Mouse (Mus musculus): ENCODE data around the gene Slc4a3. TPM values are rescaled to one million over a fixed set of nuclear protein-coding genes. Genes with fewer than 3 reads are reported as not detected.

Slc4a3 gene
- not detected in 2 replicates for total RNA-seq (2015; ENCODE audit: low replicate concordance)
- total RNA-seq (2017; ENCODE audit: low replicate concordance) = 0.09 and 1.5 TPM in 2 replicates

GRCm38 (mm10) chr1:75545965-75546956, at the start of gene Slc4a3:
TSS of gene Slc4a3 (plus strand) at chr1:75546266.
- ATAC-seq (replicated peaks; ENCODE audit: low FRiP score, poor library complexity, severe bottlenecking) = no peak

GRCm38 (mm10) chr1:75498897-75499296, 47.2 kb upstream of the Slc4a3 start:
- ATAC-seq (replicated peaks; ENCODE audit: low FRiP score, poor library complexity, severe bottlenecking) = no peak

GRCm38 (mm10) chr1:75499441-75499840, 46.6 kb upstream of the Slc4a3 start:
- ATAC-seq (replicated peaks; ENCODE audit: low FRiP score, poor library complexity, severe bottlenecking) = no peak

- ATAC-seq (replicated peaks; ENCODE audit: low FRiP score, poor library complexity, severe bottlenecking) = no peak
These were observed 44.2 kb upstream of the Slc4a3 start for GRCm38 (mm10) chr1:75501905-75502304.

GRCm38 (mm10) chr1:75502945-75503650, 43.0 kb upstream of the Slc4a3 start:
- no peak for ATAC-seq (replicated peaks; ENCODE audit: low FRiP score, poor library complexity, severe bottlenecking)

- ATAC-seq (replicated peaks; ENCODE audit: low FRiP score, poor library complexity, severe bottlenecking) = no peak
These were observed 42.5 kb upstream of the Slc4a3 start for GRCm38 (mm10) chr1:75503651-75503980.

GRCm38 (mm10) chr1:75504256-75505045, 41.6 kb upstream of the Slc4a3 start:
- no peak for ATAC-seq (replicated peaks; ENCODE audit: low FRiP score, poor library complexity, severe bottlenecking)

- ATAC-seq (replicated peaks; ENCODE audit: low FRiP score, poor library complexity, severe bottlenecking) = no peak
These were observed 40.7 kb upstream of the Slc4a3 start for GRCm38 (mm10) chr1:75505159-75505955.

- no peak for ATAC-seq (replicated peaks; ENCODE audit: low FRiP score, poor library complexity, severe bottlenecking)
These were observed 39.9 kb upstream of the Slc4a3 start, which contains the start of gene Obsl1 for GRCm38 (mm10) chr1:75505956-75506831. TSS of gene Obsl1 (minus strand) at chr1:75506452.

GRCm38 (mm10) chr1:75507006-75507405, 39.1 kb upstream of the Slc4a3 start, which contains the start of gene Inha:
TSS of gene Inha (plus strand) at chr1:75507077.
- no peak for ATAC-seq (replicated peaks; ENCODE audit: low FRiP score, poor library complexity, severe bottlenecking)

- ATAC-seq (replicated peaks; ENCODE audit: low FRiP score, poor library complexity, severe bottlenecking) = no peak; the same call in 1 of the 2 replicates
These were observed 36.5 kb upstream of the Slc4a3 start for GRCm38 (mm10) chr1:75509586-75509985.

GRCm38 (mm10) chr1:75510154-75510553, 35.9 kb upstream of the Slc4a3 start:
- no peak for ATAC-seq (replicated peaks; ENCODE audit: low FRiP score, poor library complexity, severe bottlenecking)

GRCm38 (mm10) chr1:75511437-75512210, 34.4 kb upstream of the Slc4a3 start:
- ATAC-seq (replicated peaks; ENCODE audit: low FRiP score, poor library complexity, severe bottlenecking) = no peak

GRCm38 (mm10) chr1:75512550-75512949, 33.5 kb upstream of the Slc4a3 start:
- no peak for ATAC-seq (replicated peaks; ENCODE audit: low FRiP score, poor library complexity, severe bottlenecking)

GRCm38 (mm10) chr1:75516703-75517380, 29.2 kb upstream of the Slc4a3 start:
- no peak for ATAC-seq (replicated peaks; ENCODE audit: low FRiP score, poor library complexity, severe bottlenecking)

- no peak for ATAC-seq (replicated peaks; ENCODE audit: low FRiP score, poor library complexity, severe bottlenecking)
These were observed 28.1 kb upstream of the Slc4a3 start for GRCm38 (mm10) chr1:75517984-75518383.

GRCm38 (mm10) chr1:75518427-75518826, 27.6 kb upstream of the Slc4a3 start:
- ATAC-seq (replicated peaks; ENCODE audit: low FRiP score, poor library complexity, severe bottlenecking) = no peak
